Mouse (Mus musculus): ENCODE data around the gene Tnik. TPM values are rescaled to one million over a fixed set of nuclear protein-coding genes. Genes with fewer than 3 reads are reported as not detected.

Tnik gene
- total and polyA plus RNA-seq, 2 experiments from 2014 or later, result 9.2 to 27.5 TPM

DNA sequence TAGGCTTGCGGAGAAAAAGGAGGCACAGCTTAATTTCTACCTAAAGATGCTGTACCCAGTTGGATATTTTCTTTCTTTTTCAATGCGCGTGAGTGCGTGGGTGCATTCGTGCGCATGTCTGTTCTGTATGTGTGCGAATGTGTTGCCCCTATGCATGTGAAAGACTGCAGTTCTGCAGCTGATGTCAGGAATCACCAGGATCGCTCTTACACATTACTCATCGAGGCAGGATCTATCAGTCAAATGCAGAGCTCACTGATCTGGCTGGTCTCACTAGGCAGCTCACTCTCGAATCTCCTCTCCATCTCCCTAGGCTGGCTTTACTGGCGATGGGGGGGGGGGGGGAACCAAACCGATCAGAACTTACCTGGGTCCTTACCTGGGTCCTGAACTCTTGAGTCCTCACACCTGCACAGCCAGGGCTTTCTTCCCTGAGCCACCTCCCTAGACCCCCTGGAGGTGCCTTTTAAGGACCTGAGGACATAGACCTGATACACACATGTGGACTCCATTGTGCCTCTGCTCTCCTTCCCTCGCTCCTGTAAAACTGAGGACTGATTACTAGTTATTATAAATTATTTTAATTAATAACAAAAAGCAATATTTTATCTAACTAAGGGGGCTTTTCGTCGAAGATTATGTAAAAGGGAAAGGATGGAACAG, 268.4 kb downstream of the Tnik start:
- 80% methylated on average over 15 of the region's 15 CpGs for WGBS
- H3K4me3 ChIP-seq (ENCODE audit: low read depth, low read length), result no peak overlapping the region

GRCm38 (mm10) chr3:28532666-28533065, 269.7 kb downstream of the Tnik start:
- Histone ChIP-seq H3K36me3 (replicated peaks; ENCODE audit: control insufficient read depth, insufficient read depth, low read length) (no peaks in the 10 kb centered on the region), H3K4me2 (ENCODE audit: low read depth, low read length) (no peak overlapping the region), H3K4me1 (ENCODE audit: control insufficient read depth, insufficient read depth) (no peaks in the 10 kb centered on the region), H3K27ac (ENCODE audit: low read depth) (no peak overlapping the region), H3K9me3 (replicated peaks; ENCODE audit: control insufficient read depth, low read length) (no peaks in the 10 kb centered on the region), H3K9ac (replicated peaks; ENCODE audit: low read depth, low read length) (no peak overlapping the region), H3K4me3 (ENCODE audit: low read depth, low read length) (no peak overlapping the region), H3K27me3 (ENCODE audit: control insufficient read depth, insufficient read depth, low read length) (no peaks in the 10 kb centered on the region)
- DNase-seq (ENCODE audit: low spot score) (no peak), ATAC-seq (ENCODE audit: insufficient read depth, low read depth) (no peak)
- TF ChIP-seq CTCF (IDR thresholded peaks at IDR 0.05; ENCODE audit: low read depth), result no peak
- no peak for TF ChIP-seq EP300 (IDR thresholded peaks at IDR 0.05; ENCODE audit: low read depth)
- 93% methylated on average over 7 of the region's 7 CpGs for WGBS

More for the DNA sequence above, 268.4 kb downstream of the Tnik start:
- H3K27ac ChIP-seq (ENCODE audit: low read depth), result no peak overlapping the region
- H3K9me3 ChIP-seq (replicated peaks; ENCODE audit: control insufficient read depth, low read length), result no peaks in the 10 kb centered on the region
- no peaks in the 10 kb centered on the region for H3K27me3 ChIP-seq (ENCODE audit: control insufficient read depth, insufficient read depth, low read length)
- H3K4me2 ChIP-seq (ENCODE audit: low read depth, low read length), result no peak overlapping the region
- DNase-seq (ENCODE audit: low spot score), result no peak
- no peak overlapping the region for H3K9ac ChIP-seq (replicated peaks; ENCODE audit: low read depth, low read length)
- H3K36me3 ChIP-seq (replicated peaks; ENCODE audit: control insufficient read depth, insufficient read depth, low read length), result no peaks in the 10 kb centered on the region
- TF ChIP-seq EP300 (IDR thresholded peaks at IDR 0.05; ENCODE audit: low read depth) (no peak), CTCF (IDR thresholded peaks at IDR 0.05; ENCODE audit: low read depth) (no peak)
- H3K4me1 ChIP-seq (ENCODE audit: control insufficient read depth, insufficient read depth), result no peaks in the 10 kb centered on the region
- ATAC-seq (ENCODE audit: insufficient read depth, low read depth), result no peak

DNA sequence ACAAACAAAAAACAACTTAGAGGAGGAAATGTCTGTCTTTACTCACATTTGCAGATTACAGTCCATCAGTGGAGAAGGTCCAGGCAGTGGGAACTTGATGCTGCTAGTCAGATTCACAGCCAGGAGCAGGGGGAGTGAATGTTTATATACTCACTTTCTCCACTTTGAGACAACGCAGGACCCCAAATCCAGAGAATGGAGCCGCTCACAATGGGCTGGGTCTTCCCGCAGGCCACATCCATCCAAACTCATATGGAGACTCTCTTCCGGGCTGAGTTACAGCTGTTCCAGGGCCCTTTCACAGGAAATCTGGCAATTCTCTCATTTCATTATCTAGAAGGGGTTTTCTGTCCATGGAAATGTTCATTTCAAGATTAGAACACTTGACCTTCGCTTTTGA, 277.1 kb downstream of the Tnik start:
- Histone ChIP-seq H3K4me1 (ENCODE audit: control insufficient read depth, insufficient read depth) (no peaks in the 10 kb centered on the region), H3K27ac (ENCODE audit: low read depth) (no peak overlapping the region), H3K9me3 (replicated peaks; ENCODE audit: control insufficient read depth, low read length) (no peaks in the 10 kb centered on the region), H3K27me3 (ENCODE audit: control insufficient read depth, insufficient read depth, low read length) (no peaks in the 10 kb centered on the region), H3K36me3 (replicated peaks; ENCODE audit: control insufficient read depth, insufficient read depth, low read length) (0 out of 2 replicates have a peak, but pooled peaks cover 6% of the 10 kb centered on the region), H3K4me2 (ENCODE audit: low read depth, low read length) (no peak overlapping the region), H3K4me3 (ENCODE audit: low read depth, low read length) (no peak overlapping the region), H3K9ac (replicated peaks; ENCODE audit: low read depth, low read length) (no peak overlapping the region)
- ATAC-seq (ENCODE audit: insufficient read depth, low read depth), result no peak
- no peak for TF ChIP-seq CTCF (IDR thresholded peaks at IDR 0.05; ENCODE audit: low read depth)
- TF ChIP-seq EP300 (IDR thresholded peaks at IDR 0.05; ENCODE audit: low read depth), result no peak
- WGBS, result 61% methylated on average over 5 of the region's 5 CpGs
- DNase-seq (ENCODE audit: low spot score), result no peak

GRCm38 (mm10) chr3:28542941-28543340, 279.9 kb downstream of the Tnik start:
- Histone ChIP-seq H3K4me1 (ENCODE audit: control insufficient read depth, insufficient read depth) (no peaks in the 10 kb centered on the region), H3K9ac (replicated peaks; ENCODE audit: low read depth, low read length) (no peak overlapping the region), H3K4me2 (ENCODE audit: low read depth, low read length) (no peak overlapping the region), H3K36me3 (replicated peaks; ENCODE audit: control insufficient read depth, insufficient read depth, low read length) (0 out of 2 replicates have a peak, but pooled peaks cover 6% of the 10 kb centered on the region), H3K9me3 (replicated peaks; ENCODE audit: control insufficient read depth, low read length) (no peaks in the 10 kb centered on the region), H3K27ac (ENCODE audit: low read depth) (no peak overlapping the region), H3K4me3 (ENCODE audit: low read depth, low read length) (no peak overlapping the region), H3K27me3 (ENCODE audit: control insufficient read depth, insufficient read depth, low read length) (no peaks in the 10 kb centered on the region)
- WGBS, result 92% methylated on average over 3 of the region's 3 CpGs
- no peak for DNase-seq (ENCODE audit: low spot score)
- TF ChIP-seq CTCF (IDR thresholded peaks at IDR 0.05; ENCODE audit: low read depth) (no peak), EP300 (IDR thresholded peaks at IDR 0.05; ENCODE audit: low read depth) (no peak)
- no peak for ATAC-seq (ENCODE audit: insufficient read depth, low read depth)

DNA sequence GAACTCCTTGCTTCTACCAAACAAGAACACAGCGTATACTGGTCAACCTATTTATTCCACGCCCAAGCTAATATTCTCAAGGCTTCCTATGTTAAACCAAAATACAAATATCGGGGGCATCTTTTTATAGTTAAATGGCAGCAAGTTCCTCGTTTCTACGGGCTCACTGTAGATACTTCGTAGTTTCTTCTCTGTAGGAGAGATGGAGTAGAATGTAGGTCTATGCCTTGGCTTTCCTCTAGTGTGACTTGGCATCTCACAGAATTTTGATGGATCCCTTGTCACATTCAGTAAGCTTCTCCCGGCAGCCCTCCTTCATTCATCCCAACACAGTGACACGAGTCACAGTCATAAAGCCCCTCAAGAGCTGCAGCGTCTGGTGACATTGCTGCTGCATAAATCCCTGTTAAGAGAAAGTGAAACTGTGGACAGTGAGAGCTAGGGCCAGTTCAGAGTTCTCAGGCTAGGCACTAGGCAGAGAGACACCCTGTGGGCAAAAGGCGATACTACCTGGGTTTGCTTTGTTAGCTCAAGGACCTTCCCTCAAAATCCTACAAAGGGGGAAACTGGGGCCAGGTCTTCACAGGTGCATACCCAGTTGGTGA, 280.5 kb downstream of the Tnik start:
- Histone ChIP-seq H3K4me2 (ENCODE audit: low read depth, low read length) (peak overlapping the region; percentile 38; the same call in 1 of the 2 replicates), H3K9ac (replicated peaks; ENCODE audit: low read depth, low read length) (no peak overlapping the region)
- peak; percentile 77 for TF ChIP-seq CTCF (IDR thresholded peaks at IDR 0.05; ENCODE audit: low read depth)
- TF ChIP-seq EP300 (IDR thresholded peaks at IDR 0.05; ENCODE audit: low read depth), result no peak

More for the DNA sequence above, 280.5 kb downstream of the Tnik start:
- Histone ChIP-seq H3K9me3 (replicated peaks; ENCODE audit: control insufficient read depth, low read length) (no peaks in the 10 kb centered on the region), H3K27me3 (ENCODE audit: control insufficient read depth, insufficient read depth, low read length) (no peaks in the 10 kb centered on the region), H3K4me1 (ENCODE audit: control insufficient read depth, insufficient read depth) (no peaks in the 10 kb centered on the region), H3K36me3 (replicated peaks; ENCODE audit: control insufficient read depth, insufficient read depth, low read length) (0 out of 2 replicates have a peak, but pooled peaks cover 6% of the 10 kb centered on the region), H3K4me3 (ENCODE audit: low read depth, low read length) (no peak overlapping the region), H3K27ac (ENCODE audit: low read depth) (no peak overlapping the region)
- 65% methylated on average over 10 of the region's 10 CpGs for WGBS
- ATAC-seq (ENCODE audit: insufficient read depth, low read depth) (peak; percentile 74; the same call in 1 of the 2 replicates), DNase-seq (ENCODE audit: low spot score) (peak; percentile 58)

All from heart, postnatal 0 days (tissue).